Mouse (Mus musculus): ENCODE results near the gene Dhrs9. TPM values are rescaled to one million over a fixed set of nuclear protein-coding genes. Genes with fewer than 3 reads are reported as not detected.

Dhrs9 gene
- total and polyA plus RNA-seq, 3 experiments, result 0.08 to 0.35 (median 0.32) TPM

GRCm38 (mm10) chr2:69393947-69394346 is 13.7 kb downstream of the Dhrs9 start:
- no peaks in the 10 kb centered on the region for H3K36me3 ChIP-seq (ENCODE audit: control insufficient read depth, insufficient read depth, low read length)
- H3K27ac ChIP-seq, result no peak overlapping the region
- DNase-seq, result no peak
- no peaks in the 10 kb centered on the region for H3K4me1 ChIP-seq (ENCODE audit: control insufficient read depth, insufficient read depth, low read length)
- TF ChIP-seq CTCF (IDR thresholded peaks at IDR 0.05) (no peak), EP300 (IDR thresholded peaks at IDR 0.05; ENCODE audit: insufficient read depth, low read depth, low read length) (no peak), POLR2A (IDR thresholded peaks at IDR 0.05; ENCODE audit: insufficient read depth, low read depth, low read length) (no peak)
- intact Hi-C loops (cut with DNase I), result no loop called here
- no peak overlapping the region for H3K4me3 ChIP-seq
- H3K79me2 ChIP-seq (replicated peaks; ENCODE audit: control insufficient read depth, insufficient read depth, low read length), result no peaks in the 10 kb centered on the region
- no peak overlapping the region for H3K9ac ChIP-seq (ENCODE audit: low read depth, low read length)
- no peaks in the 10 kb centered on the region for H3K27me3 ChIP-seq (ENCODE audit: control insufficient read depth, insufficient read depth, low read length)
- 83% methylated on average over 2 of the region's 2 CpGs for WGBS

- no peaks in the 10 kb centered on the region for H3K79me2 ChIP-seq (replicated peaks; ENCODE audit: control insufficient read depth, insufficient read depth, low read length)
- intact Hi-C loops (cut with DNase I), result no loop called here
- H3K4me3 ChIP-seq, result no peak overlapping the region
- no peaks in the 10 kb centered on the region for H3K36me3 ChIP-seq (ENCODE audit: control insufficient read depth, insufficient read depth, low read length)
- no peak overlapping the region for H3K27ac ChIP-seq
- no peak for DNase-seq
- H3K9ac ChIP-seq (ENCODE audit: low read depth, low read length), result no peak overlapping the region
- TF ChIP-seq POLR2A (IDR thresholded peaks at IDR 0.05; ENCODE audit: insufficient read depth, low read depth, low read length) (no peak), EP300 (IDR thresholded peaks at IDR 0.05; ENCODE audit: insufficient read depth, low read depth, low read length) (no peak), CTCF (IDR thresholded peaks at IDR 0.05) (no peak)
- WGBS, result 74% methylated on average over 9 of the region's 9 CpGs
- no peaks in the 10 kb centered on the region for H3K27me3 ChIP-seq (ENCODE audit: control insufficient read depth, insufficient read depth, low read length)
- no peaks in the 10 kb centered on the region for H3K4me1 ChIP-seq (ENCODE audit: control insufficient read depth, insufficient read depth, low read length)
These were observed 15.5 kb downstream of the Dhrs9 start for GRCm38 (mm10) chr2:69395597-69396248.

- intact Hi-C loops (cut with DNase I), result no loop called here
- no peak for DNase-seq
- Histone ChIP-seq H3K27me3 (ENCODE audit: control insufficient read depth, insufficient read depth, low read length) (no peaks in the 10 kb centered on the region), H3K4me1 (ENCODE audit: control insufficient read depth, insufficient read depth, low read length) (no peaks in the 10 kb centered on the region), H3K9ac (ENCODE audit: low read depth, low read length) (no peak overlapping the region), H3K79me2 (replicated peaks; ENCODE audit: control insufficient read depth, insufficient read depth, low read length) (no peaks in the 10 kb centered on the region), H3K36me3 (ENCODE audit: control insufficient read depth, insufficient read depth, low read length) (no peaks in the 10 kb centered on the region), H3K27ac (no peak overlapping the region), H3K4me3 (no peak overlapping the region)
- 84% methylated on average over 12 of the region's 12 CpGs for WGBS
- TF ChIP-seq CTCF (IDR thresholded peaks at IDR 0.05) (no peak), EP300 (IDR thresholded peaks at IDR 0.05; ENCODE audit: insufficient read depth, low read depth, low read length) (no peak), POLR2A (IDR thresholded peaks at IDR 0.05; ENCODE audit: insufficient read depth, low read depth, low read length) (no peak)
These were observed 16.7 kb downstream of the Dhrs9 start for GRCm38 (mm10) chr2:69396760-69397435.

- no peaks in the 10 kb centered on the region for H3K4me1 ChIP-seq (ENCODE audit: control insufficient read depth, insufficient read depth, low read length)
- TF ChIP-seq EP300 (IDR thresholded peaks at IDR 0.05; ENCODE audit: insufficient read depth, low read depth, low read length), result no peak
- TF ChIP-seq POLR2A (IDR thresholded peaks at IDR 0.05; ENCODE audit: insufficient read depth, low read depth, low read length), result no peak
- TF ChIP-seq CTCF (IDR thresholded peaks at IDR 0.05), result no peak
- H3K27me3 ChIP-seq (ENCODE audit: control insufficient read depth, insufficient read depth, low read length), result no peaks in the 10 kb centered on the region
- H3K79me2 ChIP-seq (replicated peaks; ENCODE audit: control insufficient read depth, insufficient read depth, low read length), result no peaks in the 10 kb centered on the region
- H3K4me3 ChIP-seq, result no peak overlapping the region
- intact Hi-C loops (cut with DNase I), result no loop called here
- WGBS, result 46% methylated on average over 7 of the region's 7 CpGs
- H3K27ac ChIP-seq, result no peak overlapping the region
- H3K9ac ChIP-seq (ENCODE audit: low read depth, low read length), result no peak overlapping the region
- H3K36me3 ChIP-seq (ENCODE audit: control insufficient read depth, insufficient read depth, low read length), result no peaks in the 10 kb centered on the region
- DNase-seq, result no peak
These were observed 20.8 kb downstream of the Dhrs9 start for GRCm38 (mm10) chr2:69400866-69401604.

GRCm38 (mm10) chr2:69401891-69402290 is 21.6 kb downstream of the Dhrs9 start:
- intact Hi-C loops (cut with DNase I), result no loop called here

More at GRCm38 (mm10) chr2:69401891-69402290, 21.6 kb downstream of the Dhrs9 start:
- Histone ChIP-seq H3K36me3 (ENCODE audit: control insufficient read depth, insufficient read depth, low read length) (no peaks in the 10 kb centered on the region), H3K9ac (ENCODE audit: low read depth, low read length) (no peak overlapping the region), H3K27me3 (ENCODE audit: control insufficient read depth, insufficient read depth, low read length) (no peaks in the 10 kb centered on the region), H3K27ac (no peak overlapping the region), H3K79me2 (replicated peaks; ENCODE audit: control insufficient read depth, insufficient read depth, low read length) (no peaks in the 10 kb centered on the region), H3K4me3 (no peak overlapping the region), H3K4me1 (ENCODE audit: control insufficient read depth, insufficient read depth, low read length) (no peaks in the 10 kb centered on the region)
- DNase-seq, result no peak
- TF ChIP-seq POLR2A (IDR thresholded peaks at IDR 0.05; ENCODE audit: insufficient read depth, low read depth, low read length) (no peak), EP300 (IDR thresholded peaks at IDR 0.05; ENCODE audit: insufficient read depth, low read depth, low read length) (no peak), CTCF (IDR thresholded peaks at IDR 0.05) (no peak)
- 89% methylated on average over 6 of the region's 6 CpGs for WGBS

All from heart, adult 2 months (tissue).